Mouse (Mus musculus) urinary bladder, postnatal 14 days (tissue): ENCODE data around the gene Hivep2.

Experiments used
- DNase-seq: peaks from one replicate; pipeline ENCODE4 v3.0.0; 2021; ENCODE audit warnings: low spot score

Gene Hivep2

DNA sequence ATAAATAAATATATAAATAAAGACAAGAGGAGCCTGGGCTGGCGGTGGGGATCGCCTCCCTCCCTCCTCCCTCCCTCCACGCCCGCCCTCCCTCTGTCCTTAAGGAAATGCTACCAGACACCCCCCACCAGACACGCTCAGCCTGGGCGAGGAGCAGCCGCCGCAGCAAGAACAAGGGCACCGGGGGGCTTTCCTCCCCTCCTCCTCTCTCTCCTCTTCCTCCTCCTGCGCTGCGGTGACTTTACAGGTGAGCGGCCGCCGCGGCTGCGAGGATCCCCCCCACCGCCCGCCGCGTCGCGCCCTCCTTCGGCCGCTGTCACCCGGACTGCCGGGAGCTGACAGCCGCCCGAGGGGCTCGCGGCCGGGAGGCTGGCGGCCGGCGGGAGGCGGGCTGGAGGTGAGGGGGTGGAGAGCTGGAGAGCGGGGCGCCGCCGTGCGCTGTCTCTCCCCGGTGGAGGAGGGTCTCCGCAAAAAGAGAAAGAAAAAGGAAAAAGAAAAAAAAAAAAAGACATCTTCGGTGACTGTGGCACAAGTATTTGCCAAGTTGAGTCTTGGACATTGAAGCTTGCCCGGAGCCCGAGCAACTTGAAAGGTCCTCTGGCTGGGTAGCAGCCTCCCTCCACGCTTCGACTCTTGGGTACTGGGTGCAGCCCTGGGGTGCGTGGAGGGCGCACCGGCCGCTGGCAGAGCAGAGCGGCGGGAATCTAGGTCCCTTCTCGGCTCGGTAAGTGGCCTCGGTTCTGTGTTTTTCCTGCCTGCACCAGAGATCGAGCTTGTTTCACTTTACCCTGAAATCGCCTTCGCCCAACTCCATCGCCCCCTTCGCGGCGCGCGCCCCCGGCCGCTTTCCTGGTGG is at the start of gene Hivep2:
Gene Hivep2 (plus strand): TSS at position 102 of the 856 bp plus-strand sequence.
- DNase-seq: peak; percentile 48

DNA sequence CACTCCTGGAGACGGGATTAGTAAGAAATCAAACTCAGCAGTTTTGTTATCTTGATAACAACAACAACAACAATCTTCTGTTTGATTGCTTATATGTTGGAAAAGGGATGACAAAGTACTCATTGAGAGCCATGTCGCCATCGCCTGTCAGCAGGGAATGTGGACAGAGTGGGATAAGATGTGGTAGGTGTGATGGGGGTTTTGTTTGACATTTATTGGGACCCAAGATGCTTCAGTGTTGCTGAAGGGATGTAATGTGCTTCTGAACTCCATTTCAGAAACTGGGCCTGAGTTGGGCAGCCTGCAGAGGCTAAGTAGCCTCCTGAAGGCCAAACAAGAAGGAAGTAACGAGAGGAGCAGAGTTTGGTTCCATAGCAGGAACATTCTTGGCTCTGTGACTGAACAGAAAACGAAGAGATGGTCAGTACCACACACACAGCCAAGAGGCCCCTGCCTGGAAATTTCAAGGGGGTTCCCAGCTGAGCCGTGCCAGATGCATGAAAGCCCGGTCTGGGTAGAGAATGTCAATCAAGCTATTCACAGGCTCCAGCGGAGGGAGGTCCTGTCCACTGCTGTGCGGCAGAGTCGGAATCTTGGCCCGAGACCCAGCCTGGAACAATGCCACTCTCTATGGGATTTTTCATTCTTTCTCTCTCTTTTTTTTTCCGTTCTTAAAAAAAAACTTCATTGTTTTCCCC is 49.1 kb upstream of the Hivep2 start:
- peak; percentile 34 for DNase-seq

DNA sequence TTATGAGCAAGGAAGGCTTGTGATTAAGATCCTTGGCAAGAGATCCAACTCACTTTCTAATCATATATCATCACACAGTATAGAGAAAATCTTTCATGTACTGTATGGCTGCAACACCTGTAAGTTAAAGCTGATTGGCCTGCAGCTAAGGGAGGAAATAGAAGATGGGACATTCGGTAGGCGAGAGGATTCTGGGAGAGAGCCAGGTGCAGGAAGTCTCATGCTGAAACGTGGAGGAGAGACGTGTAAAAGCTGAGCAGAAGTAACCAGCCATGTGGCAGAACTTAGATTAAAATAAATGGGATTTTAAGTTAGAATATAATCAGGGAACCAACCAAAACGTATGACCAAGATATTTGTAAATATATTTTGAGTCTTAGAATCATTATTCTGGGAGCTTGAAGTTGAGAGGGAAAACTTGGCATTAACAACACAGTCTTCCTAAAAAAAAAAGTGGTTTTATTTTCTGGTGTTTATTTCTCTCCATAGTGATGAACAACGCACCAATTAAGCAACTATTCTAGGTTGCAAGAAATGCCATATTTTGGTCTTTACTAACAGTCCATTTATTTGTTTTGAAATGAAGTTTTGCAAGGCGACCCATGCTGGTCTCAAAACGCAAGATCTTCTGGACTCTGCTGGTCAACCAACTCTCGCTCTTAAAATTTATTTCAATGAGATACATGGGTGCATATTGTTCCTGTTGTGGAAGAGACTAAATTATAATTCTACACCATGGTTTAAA is 44.1 kb upstream of the Hivep2 start:
- DNase-seq: no peak

DNA sequence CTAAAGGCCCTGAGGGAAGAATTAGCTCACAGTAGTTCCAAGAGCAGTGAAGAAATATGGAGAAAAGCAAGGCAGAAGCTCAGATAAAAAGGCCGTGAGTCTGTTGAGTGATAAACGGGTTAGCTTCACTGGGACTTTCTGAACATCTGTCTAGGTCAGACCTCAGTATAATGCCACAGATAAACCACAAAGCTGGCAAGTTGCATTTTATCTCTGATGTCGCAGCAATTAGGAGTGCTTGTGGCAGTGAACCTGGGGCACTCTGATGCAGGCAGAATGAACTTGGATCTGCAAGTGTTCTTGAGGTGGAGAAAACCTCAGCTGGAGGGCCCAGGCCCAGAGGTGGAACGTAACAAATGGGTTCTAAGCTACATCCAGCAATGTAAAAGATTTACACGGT is 36.6 kb upstream of the Hivep2 start:
- DNase-seq: no peak

DNA sequence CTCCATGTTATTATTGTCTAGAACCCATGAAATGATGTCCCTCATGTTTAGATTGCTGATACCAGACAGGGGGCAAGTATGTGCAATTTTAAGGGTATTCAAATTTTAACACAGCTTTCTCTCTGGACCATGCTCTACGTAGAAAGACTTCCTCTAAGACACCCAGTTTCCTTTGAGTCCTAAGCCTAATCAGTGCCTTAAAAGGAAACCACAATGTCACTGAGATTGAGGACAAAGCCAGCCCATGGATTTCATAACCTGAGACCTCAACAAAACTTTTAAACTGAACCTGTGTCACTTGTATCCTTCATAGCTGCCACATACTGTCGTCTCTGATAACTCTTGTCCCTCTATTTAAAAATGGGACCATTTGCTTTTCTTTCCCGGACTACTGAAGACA is 33.7 kb upstream of the Hivep2 start:
- DNase-seq: no peak

DNA sequence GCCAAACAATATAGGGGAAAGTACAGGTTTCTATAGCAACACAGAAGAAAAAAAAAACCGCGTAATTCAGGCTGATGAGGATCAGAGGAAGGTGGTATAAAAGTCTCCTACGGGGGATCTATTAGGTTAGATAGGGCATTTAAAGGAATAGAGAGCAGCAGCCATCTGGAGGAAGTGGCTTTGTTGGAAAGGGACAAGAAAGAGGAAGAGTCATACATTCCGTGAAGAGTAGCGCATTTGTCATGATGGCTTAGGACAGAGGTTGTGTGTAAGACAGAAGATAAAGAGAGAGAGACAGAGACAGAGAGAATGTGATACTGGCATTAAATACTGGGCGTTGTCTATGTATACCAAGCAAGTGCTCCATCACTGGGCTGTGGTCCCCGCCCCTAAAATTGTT is 32.6 kb upstream of the Hivep2 start:
- no peak for DNase-seq

DNA sequence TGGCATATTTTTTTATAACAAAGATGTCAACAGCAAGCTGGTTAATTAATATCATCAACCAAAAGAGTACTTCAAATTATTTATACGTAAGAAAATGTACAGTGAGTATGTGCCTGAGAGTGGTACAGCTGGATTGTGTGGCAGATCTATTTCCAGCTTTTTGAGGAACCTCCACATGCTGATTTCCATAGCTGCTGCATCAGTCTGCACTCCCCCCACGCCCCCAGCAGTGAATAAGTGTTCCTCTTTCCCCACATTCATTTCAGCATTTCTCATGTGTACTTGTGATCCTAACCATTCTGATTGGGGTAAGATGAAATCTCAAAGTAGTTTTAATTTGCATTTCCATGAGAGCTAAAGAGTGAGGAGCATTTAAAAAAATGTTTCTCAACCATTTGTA is 30.2 kb upstream of the Hivep2 start:
- DNase-seq: no peak

DNA sequence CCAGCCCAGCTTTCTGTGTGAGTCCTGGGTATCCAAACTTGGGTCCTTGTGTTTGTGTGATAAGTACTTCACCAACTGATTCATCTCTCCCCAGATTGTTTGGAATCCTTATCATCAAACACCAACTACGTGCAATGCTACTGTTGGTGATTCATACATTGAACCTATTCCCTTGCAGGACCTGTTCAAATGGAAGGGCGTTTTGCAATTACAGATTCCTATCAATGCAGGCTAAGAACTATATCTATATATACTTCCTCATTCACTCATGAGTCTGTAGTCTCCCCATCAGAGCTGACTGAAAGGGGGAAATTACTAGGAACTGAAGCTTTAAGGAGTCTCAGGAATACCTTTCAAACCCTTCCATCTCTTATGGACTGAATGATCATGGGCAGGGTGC is 24.5 kb upstream of the Hivep2 start:
- DNase-seq: no peak

DNA sequence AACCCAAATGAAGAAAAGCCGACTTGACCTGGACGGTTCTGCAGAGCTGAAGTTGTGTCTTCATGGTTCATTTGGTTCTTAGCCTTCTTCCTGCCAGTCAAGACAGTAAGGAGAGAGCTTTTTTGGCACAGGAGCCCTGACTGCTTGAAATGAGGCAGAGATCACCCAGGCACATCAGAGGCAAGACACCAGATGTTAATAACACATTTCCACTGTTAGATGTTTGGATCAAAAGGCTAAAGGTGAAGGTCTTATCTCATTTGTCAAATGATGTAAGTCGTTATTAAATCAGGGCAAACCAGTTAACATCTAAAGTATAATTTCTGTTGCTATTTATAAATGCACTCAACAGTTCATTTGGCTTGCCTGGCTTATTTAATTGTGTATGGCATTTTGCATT is 22.2 kb upstream of the Hivep2 start:
- DNase-seq: no peak

DNA sequence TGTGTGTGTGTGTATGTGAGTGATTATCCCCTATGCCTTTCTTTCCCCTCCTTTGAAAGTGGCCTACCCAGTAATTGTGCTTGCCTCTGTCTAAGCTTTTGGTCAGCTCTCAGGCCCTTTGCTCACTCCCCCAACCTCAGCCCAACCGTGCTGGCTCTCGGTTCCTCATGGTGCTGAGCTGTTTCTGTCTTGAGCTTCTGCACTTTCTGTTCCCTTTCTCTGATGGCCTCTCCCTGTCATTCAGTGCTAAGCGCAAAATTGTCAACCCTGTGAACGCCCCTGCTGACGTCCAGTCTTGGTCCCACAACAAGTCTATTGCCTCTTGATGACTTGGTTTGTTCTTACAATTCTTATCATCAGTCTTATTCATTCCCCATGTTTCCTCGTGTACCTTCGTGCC is 19.4 kb upstream of the Hivep2 start:
- no peak for DNase-seq

DNA sequence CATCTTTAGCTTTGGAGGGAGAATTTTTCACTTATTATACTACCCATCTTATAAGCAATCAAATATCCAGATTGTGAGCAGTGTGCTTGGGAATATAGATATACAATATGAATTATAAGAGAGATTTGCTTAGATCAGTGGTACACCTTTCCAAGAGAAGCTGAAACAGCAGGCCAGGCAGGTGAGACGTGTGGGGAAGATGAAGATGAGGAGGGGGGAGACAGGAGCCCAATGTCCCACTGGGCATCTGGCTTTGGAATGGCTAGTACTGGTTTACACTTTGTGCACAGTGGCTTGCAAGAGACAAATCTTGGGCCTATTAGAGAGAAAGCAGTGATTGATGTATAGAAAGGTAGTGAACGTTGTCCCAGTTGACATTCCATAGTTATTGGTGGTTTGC is 2.9 kb upstream of the Hivep2 start:
- no peak for DNase-seq

DNA sequence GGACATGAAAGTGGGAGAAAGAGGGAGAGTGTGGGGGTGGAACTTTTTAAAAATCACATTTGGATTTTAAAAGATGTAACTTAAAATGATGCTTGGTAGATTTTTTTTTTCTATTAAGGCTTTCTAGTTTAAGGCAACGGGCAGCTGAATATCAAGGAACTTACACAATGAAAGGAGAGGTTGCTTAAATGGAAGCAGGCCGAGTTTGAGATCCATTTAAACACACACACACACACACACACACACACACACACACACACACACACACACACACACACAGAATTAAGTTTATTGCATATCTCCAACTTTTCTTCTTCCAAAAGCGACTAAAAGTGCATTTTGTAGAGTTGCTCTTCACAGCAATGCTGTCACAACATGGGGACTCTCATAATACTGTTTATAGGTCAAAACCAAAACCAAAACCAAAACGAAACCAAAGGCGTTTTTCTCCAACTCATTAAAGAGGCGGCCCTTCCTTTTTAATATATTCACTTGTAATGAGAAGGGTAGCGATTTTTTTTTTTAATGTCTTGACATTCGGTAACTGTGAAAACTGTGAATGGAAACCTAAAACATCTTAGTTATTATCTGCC is 1.9 kb upstream of the Hivep2 start:
- no peak for DNase-seq

DNA sequence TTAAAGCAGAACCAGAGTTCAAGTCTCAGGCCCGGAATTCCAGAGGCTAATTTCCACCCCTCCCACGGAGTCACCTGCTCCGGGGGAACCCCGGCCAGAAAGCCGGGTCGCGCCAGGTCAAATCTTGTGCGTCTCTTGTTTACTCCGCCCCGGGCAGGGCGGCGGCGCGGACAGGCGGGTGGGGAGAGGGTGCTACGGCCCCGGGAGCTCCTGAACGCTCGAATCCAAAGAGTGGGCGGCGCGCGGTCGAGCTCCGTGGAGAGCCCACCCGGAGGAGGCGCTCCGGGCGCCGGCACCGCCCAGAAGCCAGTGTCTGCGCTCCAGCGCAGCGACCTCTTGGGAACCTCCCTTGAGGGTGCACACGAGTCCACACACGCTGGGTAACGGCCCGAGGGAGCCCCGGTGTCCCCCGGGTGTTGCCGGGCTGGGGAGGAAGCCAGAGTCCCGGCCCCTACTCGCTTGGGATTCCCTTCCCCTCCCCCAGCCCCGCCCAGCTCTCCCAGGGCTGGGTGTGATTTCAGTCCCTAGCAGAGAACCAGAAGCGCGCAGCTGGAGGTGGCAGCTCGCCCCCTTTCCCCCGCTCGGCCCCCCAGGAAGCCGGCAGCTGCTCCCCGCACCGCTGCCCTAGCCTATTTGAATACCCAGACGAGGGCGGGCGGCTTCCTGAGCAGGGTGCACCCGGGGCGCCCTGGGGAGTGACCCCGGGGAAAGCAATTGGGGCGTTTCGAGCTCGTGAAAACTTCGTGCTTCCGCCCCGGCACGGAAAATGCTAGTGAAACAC is 1.2 kb upstream of the Hivep2 start:
- peak; percentile 86 for DNase-seq

DNA sequence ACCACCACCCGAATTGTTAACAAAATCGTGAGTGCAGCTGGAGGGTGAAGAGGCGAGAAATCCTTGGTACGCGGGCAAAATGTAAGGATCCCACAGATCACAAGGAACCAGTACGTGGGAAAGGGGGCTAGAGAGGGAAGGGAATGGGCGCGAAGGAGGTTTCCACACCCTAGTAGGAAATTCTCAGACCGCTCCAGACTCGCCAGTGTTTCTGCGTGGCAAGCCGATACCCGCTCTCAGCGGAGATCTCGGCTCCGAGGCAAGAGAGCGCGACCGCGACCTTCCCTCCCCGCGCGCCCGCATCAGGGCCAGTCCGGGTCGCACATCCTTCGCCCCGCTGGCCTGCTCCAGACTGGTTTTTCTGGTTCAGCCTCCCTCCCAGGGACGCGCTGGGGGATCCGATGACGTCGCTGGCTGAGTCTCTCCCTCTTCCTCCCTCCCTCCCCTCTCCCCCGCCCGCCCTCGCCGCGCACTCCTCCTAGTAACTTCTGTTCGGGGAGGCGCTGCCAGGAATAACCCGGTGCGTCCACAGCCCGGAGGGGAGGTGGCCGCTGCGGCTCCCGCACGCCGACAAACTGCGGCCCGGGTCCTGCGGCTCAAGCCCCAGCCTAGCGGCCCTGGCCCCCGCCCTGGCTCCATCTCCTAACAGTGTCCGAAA is 430 bp upstream of the Hivep2 start:
- peak; percentile 95 for DNase-seq

DNA sequence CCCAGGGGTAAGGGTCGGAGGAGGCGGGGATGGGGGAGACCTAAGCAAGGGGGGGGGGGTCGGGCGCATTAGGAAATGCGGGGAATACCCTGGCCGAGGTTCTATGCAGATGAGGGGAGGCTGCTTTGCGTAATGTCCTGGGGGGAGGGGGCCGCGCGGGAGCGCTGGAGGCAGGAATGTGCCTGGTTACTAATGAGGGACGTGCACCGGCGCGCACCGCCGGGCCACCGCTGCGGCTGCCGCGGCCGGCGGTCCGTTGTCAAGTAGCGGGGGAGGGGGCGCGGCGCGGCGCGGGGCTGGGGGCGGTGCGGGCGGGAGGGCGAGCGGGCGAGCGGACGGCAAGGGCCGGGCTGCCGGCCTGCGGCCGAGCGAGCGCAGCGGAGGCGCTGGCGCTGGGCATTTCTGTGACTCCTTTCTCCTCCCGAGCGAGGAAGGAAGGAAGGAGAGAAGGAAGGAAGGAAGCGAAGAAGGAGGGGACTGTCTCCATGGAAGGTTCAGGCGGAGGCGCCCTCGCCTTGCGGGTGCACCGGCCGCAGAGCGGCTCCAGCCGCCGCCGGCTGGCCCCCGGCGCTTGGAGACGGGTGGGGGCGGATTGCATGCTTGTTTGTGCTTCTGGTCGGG is 1.1 kb downstream of the Hivep2 start:
- DNase-seq: peak; percentile 77

DNA sequence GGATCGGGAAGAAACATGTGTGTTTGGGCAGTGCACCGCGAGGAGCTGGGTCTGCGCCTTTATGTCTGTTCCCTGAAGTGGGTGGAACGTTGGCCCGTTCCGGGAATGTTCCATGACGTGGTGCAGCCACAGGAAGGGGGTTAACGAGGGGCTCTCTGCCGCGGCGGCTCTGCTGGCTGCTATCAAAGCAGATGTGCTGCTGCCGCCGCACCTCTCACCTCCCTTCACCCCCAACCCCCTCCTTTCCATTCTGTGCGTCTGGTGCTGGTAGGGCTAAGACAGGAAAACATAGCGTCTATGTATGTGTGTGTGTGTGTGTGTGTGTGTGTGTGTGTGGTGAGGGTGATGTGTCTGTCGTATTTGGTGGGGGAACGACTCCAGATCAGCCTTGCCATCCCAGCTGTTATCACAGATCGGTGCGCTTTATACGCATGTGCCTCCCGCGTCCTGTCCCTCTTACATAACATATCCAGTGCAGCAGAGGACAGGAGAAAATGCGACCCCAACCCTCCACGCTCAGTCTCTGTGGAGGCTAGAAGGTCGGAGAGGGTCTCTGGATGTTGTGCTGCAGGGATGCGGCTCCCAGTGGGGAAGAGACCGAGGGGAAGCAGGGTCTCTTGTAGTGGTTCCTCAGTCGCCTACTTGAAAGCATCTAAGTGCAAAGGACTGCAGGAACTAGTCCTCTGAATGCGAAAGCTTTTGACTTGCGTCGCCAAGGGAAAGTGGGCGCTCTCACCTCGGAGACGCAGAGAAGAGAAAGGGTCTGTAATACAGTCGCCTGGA is 1.8 kb downstream of the Hivep2 start:
- DNase-seq: peak; percentile 82

DNA sequence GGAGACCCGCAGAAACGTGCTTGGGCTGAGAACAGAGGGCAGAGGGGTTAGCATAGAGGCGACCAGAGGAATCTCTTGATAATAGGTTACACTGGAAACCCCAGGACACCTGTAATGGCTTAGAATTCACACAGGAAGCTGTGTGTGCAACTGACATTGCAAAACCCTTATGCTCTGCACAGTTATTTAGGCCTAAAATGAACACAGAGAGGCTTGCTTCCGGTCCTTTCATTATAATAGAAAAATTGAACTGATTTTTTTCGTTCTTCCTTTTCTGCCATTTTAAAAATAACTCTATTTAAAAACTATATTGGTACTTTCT is 2.3 kb downstream of the Hivep2 start:
- no peak for DNase-seq

DNA sequence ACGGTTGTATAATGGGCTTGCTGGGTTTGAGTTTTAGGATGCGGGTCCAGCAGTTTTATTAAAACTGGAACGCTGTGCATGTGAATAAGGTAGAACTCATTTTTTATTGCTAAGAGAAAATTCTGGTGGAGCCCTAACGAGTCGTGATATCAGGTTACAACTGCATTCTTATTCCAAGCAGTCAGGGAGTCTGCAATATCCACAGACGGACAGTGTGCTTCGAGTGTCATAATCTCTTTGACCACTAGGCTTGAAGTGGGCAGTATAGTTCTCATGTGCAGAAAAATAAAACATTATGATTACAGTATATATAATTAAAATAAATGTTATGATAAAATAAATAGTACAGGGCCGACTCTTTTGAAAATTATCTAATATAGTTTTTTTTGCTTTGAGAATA is 3.1 kb downstream of the Hivep2 start:
- DNase-seq: peak; percentile 38

DNA sequence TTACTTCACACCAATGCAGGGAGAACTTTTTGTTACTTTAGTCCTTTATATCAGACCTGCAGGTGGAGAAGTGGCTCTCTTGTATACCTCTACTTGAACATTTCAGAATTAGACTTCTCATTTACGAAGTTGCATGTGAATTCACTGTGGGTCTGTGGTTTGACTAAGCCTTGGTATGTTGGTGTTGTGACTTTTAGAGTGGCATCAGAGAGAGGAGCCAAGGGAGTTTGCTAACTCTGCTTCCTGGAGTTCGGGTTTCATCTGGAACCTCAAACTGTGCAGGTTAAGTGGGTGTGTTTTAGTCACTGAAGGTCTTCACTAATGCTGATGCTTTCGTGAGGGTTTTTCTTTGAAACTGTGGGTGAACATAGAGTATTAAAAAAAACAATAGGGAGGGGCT is 4.4 kb downstream of the Hivep2 start:
- no peak for DNase-seq

DNA sequence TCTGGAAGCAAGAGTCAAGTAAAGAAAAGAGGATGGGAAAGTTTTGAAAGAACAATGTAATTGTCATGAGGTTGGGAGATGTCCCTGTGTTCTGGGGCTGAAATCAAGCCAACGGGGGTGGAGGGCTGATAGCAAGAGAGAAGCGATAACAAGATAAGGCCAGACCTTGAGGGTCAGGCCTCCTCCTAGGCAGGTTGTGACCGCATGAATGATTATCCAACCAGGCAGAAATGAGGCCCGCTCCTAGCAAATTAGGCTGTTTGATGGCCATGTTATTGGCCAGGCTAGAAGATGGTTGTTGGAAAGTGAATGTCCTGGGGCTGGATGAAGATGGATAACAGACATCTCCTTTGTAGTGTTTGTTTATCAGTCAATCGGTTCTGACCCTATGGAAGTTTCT is 5.4 kb downstream of the Hivep2 start:
- no peak for DNase-seq
